Mouse (Mus musculus): ENCODE measurements around the gene Iqsec2. TPM values are rescaled to one million over a fixed set of nuclear protein-coding genes. Genes with fewer than 3 reads are reported as not detected.

Iqsec2 gene
- polyA plus RNA-seq, 2 experiments, result 1.1 to 1.3 TPM

DNA sequence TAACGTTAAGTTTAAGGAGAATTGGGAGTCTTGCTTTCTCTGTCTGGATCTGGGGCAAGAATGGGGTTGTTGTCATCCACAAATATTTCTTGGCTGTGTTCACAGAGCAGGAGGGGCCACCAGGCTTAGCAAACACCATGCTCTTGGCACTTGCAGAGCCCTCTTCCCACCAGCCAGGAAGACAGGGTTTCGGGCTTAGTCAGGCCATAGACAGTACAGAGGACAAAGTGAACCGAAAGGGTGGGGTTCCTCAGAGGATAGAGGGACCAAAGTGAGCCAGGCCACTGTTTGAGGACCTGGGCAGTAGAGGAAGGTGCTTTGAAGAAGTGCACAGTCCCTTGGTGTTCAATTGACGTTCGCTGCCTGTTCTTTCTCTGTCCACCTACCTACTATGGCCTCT lies 4.6 kb downstream of the Iqsec2 start:
- ATAC-seq (ENCODE audit: insufficient read depth) (no peak), DNase-seq (ENCODE audit: low read depth in 3 of 3, low spot score in 3 of 3) (no peak)
- TF ChIP-seq CTCF (IDR thresholded peaks at IDR 0.05; ENCODE audit: low read depth) (no peak), EP300 (IDR thresholded peaks at IDR 0.05; ENCODE audit: low read depth) (no peak)
- no peaks in the 10 kb centered on the region for H3K9me3 ChIP-seq (ENCODE audit: control insufficient read depth, low read length)
- H3K36me3 ChIP-seq (replicated peaks; ENCODE audit: control insufficient read depth, insufficient read depth, low read depth), result no peaks in the 10 kb centered on the region
- no peak overlapping the region for H3K9ac ChIP-seq (replicated peaks)
- H3K4me3 ChIP-seq (ENCODE audit: insufficient read depth in 1 of 2, low read depth in 2 of 2, low read length in 2 of 2), result no peak overlapping the region
- no peak overlapping the region for H3K4me2 ChIP-seq (ENCODE audit: low read depth)
- H3K27ac ChIP-seq, result no peak overlapping the region
- WGBS (ENCODE audit: insufficient replicate concordance), result 66% methylated on average over 5 of the region's 5 CpGs
- no peaks in the 10 kb centered on the region for H3K4me1 ChIP-seq (replicated peaks; ENCODE audit: control insufficient read depth in 2 of 2, insufficient read depth in 2 of 2, low read length in 1 of 2)
- peaks cover 25% of the 10 kb centered on the region for H3K27me3 ChIP-seq (ENCODE audit: control insufficient read depth, insufficient read depth, low read length)

DNA sequence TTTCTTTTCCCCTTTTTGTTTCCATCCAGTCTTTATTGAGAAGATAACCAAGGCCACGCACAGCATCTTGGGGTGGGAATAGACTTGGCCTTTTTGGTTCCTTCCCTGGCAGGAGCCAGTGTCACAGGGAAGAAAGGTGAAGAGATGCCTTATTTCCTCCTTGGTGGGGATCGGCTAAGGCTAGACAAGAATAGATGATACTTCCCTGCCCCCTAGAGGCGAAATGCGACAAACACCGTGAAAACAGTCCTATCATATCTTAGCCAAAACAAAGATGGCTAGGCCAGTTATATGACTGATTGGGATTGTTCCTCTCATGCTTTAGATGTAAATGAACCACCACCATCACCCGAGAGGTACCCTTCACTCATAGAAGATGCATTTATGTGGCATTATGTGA lies 7.6 kb downstream of the Iqsec2 start:
- Histone ChIP-seq H3K9me3 (ENCODE audit: control insufficient read depth, low read length) (no peaks in the 10 kb centered on the region), H3K27me3 (ENCODE audit: control insufficient read depth, insufficient read depth, low read length) (no peaks in the 10 kb centered on the region; the same call in none of the 2 replicates), H3K9ac (replicated peaks) (no peak overlapping the region), H3K4me1 (replicated peaks; ENCODE audit: control insufficient read depth in 2 of 2, insufficient read depth in 2 of 2, low read length in 1 of 2) (no peaks in the 10 kb centered on the region), H3K4me2 (ENCODE audit: low read depth) (no peak overlapping the region), H3K27ac (no peak overlapping the region), H3K36me3 (replicated peaks; ENCODE audit: control insufficient read depth, insufficient read depth, low read depth) (no peaks in the 10 kb centered on the region), H3K4me3 (ENCODE audit: insufficient read depth in 1 of 2, low read depth in 2 of 2, low read length in 2 of 2) (no peak overlapping the region)
- ATAC-seq (ENCODE audit: insufficient read depth) (no peak), DNase-seq (ENCODE audit: low read depth in 3 of 3, low spot score in 3 of 3) (peak in 2 of 3 experiments; percentile 5 to 6)
- 6% methylated on average over 6 of the region's 6 CpGs for WGBS (ENCODE audit: insufficient replicate concordance)
- TF ChIP-seq EP300 (IDR thresholded peaks at IDR 0.05; ENCODE audit: low read depth) (no peak), CTCF (IDR thresholded peaks at IDR 0.05; ENCODE audit: low read depth) (peak; percentile 60)

DNA sequence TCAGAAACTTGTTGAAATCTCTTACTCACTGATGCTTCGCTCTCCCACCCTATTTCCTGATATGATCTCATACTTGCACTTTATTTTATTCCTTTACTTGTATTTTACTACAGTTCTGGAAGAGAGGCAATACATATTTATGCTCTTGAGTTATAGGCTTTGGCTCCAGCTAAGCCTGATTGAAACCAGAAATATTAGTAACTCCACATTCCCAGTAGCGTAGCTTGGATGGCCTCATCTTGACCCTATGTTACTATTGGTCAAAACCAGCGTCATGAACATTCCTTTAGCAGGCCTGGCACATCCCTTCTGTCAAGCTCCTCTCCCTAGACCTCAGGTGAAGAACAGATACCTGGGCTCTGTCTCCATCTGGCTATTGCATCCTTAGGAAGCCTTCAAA lies 14.2 kb downstream of the Iqsec2 start:
- H3K4me2 ChIP-seq (ENCODE audit: low read depth), result no peak overlapping the region
- ATAC-seq (ENCODE audit: insufficient read depth), result no peak
- TF ChIP-seq CTCF (IDR thresholded peaks at IDR 0.05; ENCODE audit: low read depth), result no peak
- TF ChIP-seq EP300 (IDR thresholded peaks at IDR 0.05; ENCODE audit: low read depth), result no peak
- WGBS (ENCODE audit: insufficient replicate concordance), result 79% methylated on average over 3 of the region's 3 CpGs
- H3K9me3 ChIP-seq (ENCODE audit: control insufficient read depth, low read length), result no peaks in the 10 kb centered on the region
- no peak overlapping the region for H3K9ac ChIP-seq (replicated peaks)
- DNase-seq (ENCODE audit: low read depth in 3 of 3, low spot score in 3 of 3), result no peak
- H3K27ac ChIP-seq, result no peak overlapping the region
- H3K4me1 ChIP-seq (replicated peaks; ENCODE audit: control insufficient read depth in 2 of 2, insufficient read depth in 2 of 2, low read length in 1 of 2), result no peaks in the 10 kb centered on the region
- no peak overlapping the region for H3K4me3 ChIP-seq (ENCODE audit: insufficient read depth in 1 of 2, low read depth in 2 of 2, low read length in 2 of 2)
- no peaks in the 10 kb centered on the region for H3K36me3 ChIP-seq (replicated peaks; ENCODE audit: control insufficient read depth, insufficient read depth, low read depth)
- H3K27me3 ChIP-seq (ENCODE audit: control insufficient read depth, insufficient read depth, low read length), result no peaks in the 10 kb centered on the region

DNA sequence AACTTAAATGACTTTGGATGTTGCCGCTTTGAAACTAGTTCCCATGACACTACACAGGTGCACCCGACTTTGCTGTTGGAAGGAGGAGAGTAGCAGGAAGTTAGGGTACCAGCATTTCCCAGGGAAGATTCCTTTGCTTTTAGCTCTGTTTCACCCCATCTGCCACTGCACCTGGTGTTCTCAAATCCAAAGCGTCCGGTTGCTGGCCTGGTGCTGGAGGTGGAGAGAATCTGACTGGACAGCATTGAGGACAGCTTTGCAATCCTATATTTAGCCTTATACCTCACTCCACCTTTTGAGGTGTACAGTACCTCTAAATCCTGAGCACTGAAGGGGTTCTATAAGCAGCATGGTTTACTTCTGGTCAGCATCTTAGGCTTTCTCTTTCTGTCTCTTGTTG lies 17.3 kb downstream of the Iqsec2 start:
- Histone ChIP-seq H3K36me3 (replicated peaks; ENCODE audit: control insufficient read depth, insufficient read depth, low read depth) (no peaks in the 10 kb centered on the region), H3K4me1 (replicated peaks; ENCODE audit: control insufficient read depth in 2 of 2, insufficient read depth in 2 of 2, low read length in 1 of 2) (no peaks in the 10 kb centered on the region), H3K27me3 (ENCODE audit: control insufficient read depth, insufficient read depth, low read length) (no peaks in the 10 kb centered on the region), H3K27ac (no peak overlapping the region), H3K9me3 (ENCODE audit: control insufficient read depth, low read length) (no peaks in the 10 kb centered on the region), H3K4me2 (ENCODE audit: low read depth) (no peak overlapping the region), H3K9ac (replicated peaks) (no peak overlapping the region), H3K4me3 (ENCODE audit: insufficient read depth in 1 of 2, low read depth in 2 of 2, low read length in 2 of 2) (no peak overlapping the region)
- DNase-seq (ENCODE audit: low read depth in 3 of 3, low spot score in 3 of 3), result no peak
- ATAC-seq (ENCODE audit: insufficient read depth), result no peak
- TF ChIP-seq EP300 (IDR thresholded peaks at IDR 0.05; ENCODE audit: low read depth) (no peak), CTCF (IDR thresholded peaks at IDR 0.05; ENCODE audit: low read depth) (no peak)
- 67% methylated on average over 4 of the region's 4 CpGs for WGBS (ENCODE audit: insufficient replicate concordance)

DNA sequence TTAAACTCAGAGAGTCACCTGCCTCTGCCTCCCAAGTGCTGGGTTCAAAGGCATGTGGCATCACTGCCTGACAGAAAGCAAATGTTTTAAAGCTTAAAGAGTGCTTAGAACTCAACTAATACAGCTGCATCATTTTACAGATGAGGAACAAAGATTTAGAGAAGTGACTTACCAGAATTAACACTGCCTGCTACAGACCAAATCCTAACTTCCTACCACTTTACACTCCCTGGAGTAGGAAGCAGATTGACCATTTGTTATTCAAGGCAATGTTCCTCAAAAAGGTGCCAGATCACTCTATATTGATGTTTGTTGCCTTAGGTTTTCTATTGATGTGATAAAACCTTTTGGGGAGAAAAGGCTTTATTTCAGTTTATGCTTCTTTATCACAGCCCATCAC lies 20.0 kb downstream of the Iqsec2 start:
- no peak for TF ChIP-seq EP300 (IDR thresholded peaks at IDR 0.05; ENCODE audit: low read depth)
- no peak for TF ChIP-seq CTCF (IDR thresholded peaks at IDR 0.05; ENCODE audit: low read depth)
- DNase-seq (ENCODE audit: low read depth in 3 of 3, low spot score in 3 of 3) (no peak), ATAC-seq (ENCODE audit: insufficient read depth) (no peak)
- no peak overlapping the region for H3K4me3 ChIP-seq (ENCODE audit: insufficient read depth in 1 of 2, low read depth in 2 of 2, low read length in 2 of 2)
- H3K9ac ChIP-seq (replicated peaks), result no peak overlapping the region
- no peak overlapping the region for H3K27ac ChIP-seq
- no peaks in the 10 kb centered on the region; the same call in 1 of the 2 replicates for H3K27me3 ChIP-seq (ENCODE audit: control insufficient read depth, insufficient read depth, low read length)
- no peaks in the 10 kb centered on the region for H3K9me3 ChIP-seq (ENCODE audit: control insufficient read depth, low read length)
- H3K4me1 ChIP-seq (replicated peaks; ENCODE audit: control insufficient read depth in 2 of 2, insufficient read depth in 2 of 2, low read length in 1 of 2), result no peaks in the 10 kb centered on the region
- H3K4me2 ChIP-seq (ENCODE audit: low read depth), result no peak overlapping the region
- no peaks in the 10 kb centered on the region for H3K36me3 ChIP-seq (replicated peaks; ENCODE audit: control insufficient read depth, insufficient read depth, low read depth)
